Mouse (Mus musculus) ES-E14 (cell line): ENCODE measurements around the gene Slc35e2. TPM values are rescaled to one million over a fixed set of nuclear protein-coding genes. Genes with fewer than 3 reads are reported as not detected.
A peak's percentile ranks its signal among the peaks of the same experiment; 100 is the strongest.
"Not testable (repeated sequence)": the region's sequence is repeated elsewhere in the genome, so short reads cannot be mapped to it uniquely, and the experiment has no call there.

Experiments
- DNase-seq: peaks from one replicate; pipeline ENCODE4 v3.0.0-alpha.2; 2013; ENCODE audit warnings: low read depth, low spot score
- H3K27ac ChIP-seq: 2 replicates; pipeline ENCODE4 v1.5.1; 2012; ENCODE audit warnings: low read depth, mild to moderate bottlenecking, low read length, moderate library complexity, mixed read lengths; ENCODE audit not compliant: poor library complexity, insufficient read depth, severe bottlenecking
- H3K36me3 ChIP-seq: 2 replicates; pipeline ENCODE4 v1.6.1; 2012; ENCODE audit warnings: mild to moderate bottlenecking, low read length, moderate library complexity, mixed read lengths; ENCODE audit not compliant: control insufficient read depth, poor library complexity, insufficient read depth, severe bottlenecking
- H3K4me1 ChIP-seq, 2 experiments: fragments of 150-350 bp in 1 of 2; sonication (generic) in 1 of 2; 2 replicates each; pipeline ENCODE4 v1.6.1; 2012; ENCODE audit warnings: low read length in 2 of 2, mild to moderate bottlenecking in 1 of 2, mixed read lengths in 1 of 2; ENCODE audit not compliant: control insufficient read depth in 2 of 2, insufficient read depth in 2 of 2, poor library complexity in 1 of 2
- H3K4me3 ChIP-seq, 2 experiments: fragments of 150-350 bp in 1 of 2; sonication (generic) in 1 of 2; 2 replicates each; pipeline ENCODE4 v1.5.1; 2012; ENCODE audit warnings: low read length in 2 of 2, low read depth in 1 of 2, mild to moderate bottlenecking in 1 of 2, mixed read lengths in 1 of 2; ENCODE audit not compliant: insufficient read depth in 1 of 2, poor library complexity in 1 of 2, severe bottlenecking in 1 of 2
- H3K9ac ChIP-seq: 2 replicates; pipeline ENCODE4 v1.6.1; 2012; ENCODE audit warnings: low read depth, mild to moderate bottlenecking, low read length, mixed read lengths; ENCODE audit not compliant: poor library complexity, insufficient read depth, severe bottlenecking
- H3K9me3 ChIP-seq: fragments of 150-350 bp; sonication (generic); 2 replicates; pipeline ENCODE4 v1.6.1; 2012; ENCODE audit warnings: low read depth, mild to moderate bottlenecking, low read length; ENCODE audit not compliant: control insufficient read depth, insufficient read depth
- CHD2 ChIP-seq: IDR thresholded peaks from 2 replicates; pipeline ENCODE4 v1.6.1; 2014; ENCODE audit warnings: mild to moderate bottlenecking, low read depth, low read length, inconsistent platforms
- HCFC1 ChIP-seq: IDR thresholded peaks from 2 replicates; pipeline ENCODE4 v1.6.1; 2012; ENCODE audit warnings: low read length, inconsistent platforms, borderline replicate concordance; ENCODE audit not compliant: insufficient read depth
- MAFK ChIP-seq: IDR thresholded peaks from 2 replicates; pipeline ENCODE4 v1.6.1; 2014; ENCODE audit warnings: mild to moderate bottlenecking, low read depth, low read length, inconsistent platforms; ENCODE audit not compliant: insufficient read depth
- ZC3H11A ChIP-seq: IDR thresholded peaks from 2 replicates; pipeline ENCODE4 v1.6.1; 2012; ENCODE audit warnings: low read depth, mild to moderate bottlenecking, inconsistent platforms, low read length, borderline replicate concordance
- ZNF384 ChIP-seq: IDR thresholded peaks from 2 replicates; pipeline ENCODE4 v1.6.1; 2012; ENCODE audit warnings: low read depth, low read length, inconsistent platforms
- in situ Hi-C, 2 experiments: fragments of 600-800 bp; cut with MboI; formaldehyde crosslinking; loops; one replicate each; pipeline ENCODE4 v1.15.1; 2025; ENCODE audit warnings: low sequenced_read_pairs in 2 of 2, inconsistent platforms in 1 of 2; ENCODE audit not compliant: unreplicated experiment in 2 of 2
- total RNA-seq: library from RNA; depleted of rRNA; stranded (reverse); fragments of 300-350 nt; gene quantifications from 2 replicates; pipeline ENCODE4 v1.2.3, GENCODE M21; 2012

The Slc35e2 gene
- total RNA-seq, 1 experiment, result 25.5 TPM

DNA sequence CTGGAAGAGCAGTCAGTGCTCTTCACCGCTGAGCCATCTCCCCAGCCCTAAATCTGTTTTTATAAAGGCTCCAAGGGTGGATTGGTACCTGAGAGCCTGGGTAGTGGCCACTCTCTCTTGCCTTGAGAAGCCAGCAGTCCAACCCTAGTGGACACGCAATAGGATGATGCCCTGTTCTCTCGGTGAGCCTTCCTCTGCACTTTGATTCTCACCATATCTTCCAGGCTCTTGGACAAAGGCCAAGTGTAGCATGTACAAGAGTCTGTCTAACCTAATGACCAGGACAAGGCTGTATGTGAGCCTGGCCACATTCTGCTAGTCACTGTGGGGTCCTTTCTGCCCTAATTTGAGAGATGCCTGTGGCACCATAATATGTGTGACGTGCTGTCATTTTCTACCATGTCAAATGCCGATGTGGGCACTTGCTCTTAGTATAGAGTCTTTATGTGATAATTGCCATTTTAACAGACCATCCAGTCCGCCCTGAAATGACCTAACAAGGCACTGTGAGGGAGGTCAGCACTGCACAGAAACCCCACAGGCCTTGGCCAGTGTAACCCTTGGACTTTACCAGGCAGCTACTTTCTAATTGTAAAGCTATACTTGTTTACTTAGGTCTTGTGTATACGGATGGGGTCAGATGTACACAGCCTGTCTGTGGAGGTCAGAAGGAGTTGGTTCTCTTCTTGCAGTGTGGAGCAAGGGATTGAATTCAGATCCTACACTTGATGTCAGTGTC, 32.4 kb upstream of the Slc35e2 start:
- Histone ChIP-seq H3K36me3 (no peaks in the 10 kb centered on the region), H3K4me1 (peaks cover 6 to 17% of the 10 kb centered on the region in 2 experiments; a peak in 2 of 4 replicates), H3K27ac (no peak overlapping the region), H3K4me3 (no peak overlapping the region), H3K9me3 (no peaks in the 10 kb centered on the region), H3K9ac (no peak overlapping the region)
- in situ Hi-C loops, result no loop called here
- DNase-seq, result no peak
- no peak for TF ChIP-seq MAFK
- no peak for TF ChIP-seq HCFC1
- no peak for TF ChIP-seq ZC3H11A
- TF ChIP-seq CHD2, result no peak
- no peak for TF ChIP-seq ZNF384

DNA sequence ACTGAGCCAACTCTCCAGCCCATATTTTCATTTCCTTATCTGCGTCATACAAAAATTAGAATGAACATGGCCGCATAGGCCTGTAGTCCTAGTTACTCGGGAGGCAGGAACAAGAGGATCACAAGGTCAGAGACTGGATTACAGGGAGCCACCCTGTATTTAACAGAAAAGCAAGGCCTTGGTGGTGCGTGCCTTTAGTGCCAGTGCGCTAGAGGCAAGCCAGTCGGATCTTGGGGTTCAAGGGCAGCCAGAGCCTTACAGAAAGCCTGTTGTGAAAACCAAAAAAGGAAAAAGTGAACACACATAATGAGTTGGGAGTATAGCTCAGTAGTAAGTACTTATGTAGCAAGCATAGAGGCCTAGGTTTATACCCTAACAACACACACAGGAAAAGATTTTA, 31.4 kb upstream of the Slc35e2 start:
- Histone ChIP-seq H3K36me3 (no peaks in the 10 kb centered on the region), H3K9me3 (no peaks in the 10 kb centered on the region), H3K9ac (peak overlapping the region; percentile 31; the same call in 1 of the 2 replicates), H3K4me1 (peaks cover 5 to 16% of the 10 kb centered on the region in 2 experiments; a peak in 2 of 4 replicates), H3K27ac (no peak overlapping the region), H3K4me3 (no peak overlapping the region)
- in situ Hi-C loops, result no loop called here
- TF ChIP-seq CHD2 (no peak), ZC3H11A (no peak), ZNF384 (no peak), HCFC1 (no peak), MAFK (no peak)
- DNase-seq, result no peak

DNA sequence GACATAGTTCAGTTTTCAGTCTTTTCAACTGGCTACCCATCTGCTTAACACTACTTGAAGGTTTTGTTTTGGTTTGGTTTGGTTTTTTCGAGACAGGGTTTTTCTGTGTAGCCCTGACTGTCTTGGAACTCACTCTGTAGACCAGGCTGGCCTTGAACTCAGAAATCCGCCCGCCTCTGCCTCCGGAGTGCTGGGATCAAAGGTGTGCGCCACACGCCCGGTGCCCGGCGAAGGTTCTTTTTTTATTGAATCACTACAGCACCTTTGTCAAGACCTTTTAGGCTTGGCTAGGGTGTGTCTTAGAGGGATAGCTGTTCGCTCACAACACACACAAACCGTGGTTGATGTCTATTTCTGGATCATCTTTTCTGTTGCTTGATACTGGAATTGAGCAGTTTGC, 30.9 kb upstream of the Slc35e2 start:
- H3K36me3 ChIP-seq, H3K4me3 ChIP-seq, in situ Hi-C loops, H3K9me3 ChIP-seq, DNase-seq, H3K9ac ChIP-seq: not testable (repeated sequence)
- H3K27ac ChIP-seq, result peak overlapping the region; percentile 2; the same call in 1 of the 2 replicates
- H3K4me1 ChIP-seq, result peaks cover 4 to 18% of the 10 kb centered on the region in 2 experiments; a peak in 2 of 4 replicates

DNA sequence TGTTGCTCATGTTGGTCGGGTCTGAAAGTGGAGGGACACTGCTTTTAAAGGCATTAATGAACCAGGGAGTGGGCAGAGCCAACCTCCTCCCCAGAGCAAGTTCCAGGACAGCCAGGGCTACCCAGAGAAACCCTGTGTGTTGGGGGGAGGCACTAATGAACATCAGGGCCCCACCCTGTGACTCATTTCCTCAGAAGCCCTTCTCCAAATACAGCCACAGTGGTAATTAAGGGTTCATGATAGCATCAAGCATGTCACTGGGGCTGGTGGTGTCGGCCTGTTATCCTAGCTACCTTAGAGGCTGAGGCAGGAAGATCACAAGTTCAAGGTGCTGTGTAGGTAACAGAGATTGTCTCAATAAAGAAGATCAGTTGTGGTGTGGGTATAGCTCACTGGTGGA, 29.8 kb upstream of the Slc35e2 start:
- no peak overlapping the region for H3K4me3 ChIP-seq
- no peak for DNase-seq
- H3K36me3 ChIP-seq, result no peaks in the 10 kb centered on the region
- no peak overlapping the region for H3K9ac ChIP-seq
- no peak overlapping the region for H3K27ac ChIP-seq
- H3K4me1 ChIP-seq, result peaks cover 4 to 17% of the 10 kb centered on the region in 2 experiments; a peak in 3 of 4 replicates
- TF ChIP-seq CHD2, result no peak
- no peak for TF ChIP-seq HCFC1
- no peak for TF ChIP-seq ZC3H11A
- TF ChIP-seq ZNF384, result no peak
- no peak for TF ChIP-seq MAFK
- in situ Hi-C loops, result no loop called here
- H3K9me3 ChIP-seq, result no peaks in the 10 kb centered on the region

DNA sequence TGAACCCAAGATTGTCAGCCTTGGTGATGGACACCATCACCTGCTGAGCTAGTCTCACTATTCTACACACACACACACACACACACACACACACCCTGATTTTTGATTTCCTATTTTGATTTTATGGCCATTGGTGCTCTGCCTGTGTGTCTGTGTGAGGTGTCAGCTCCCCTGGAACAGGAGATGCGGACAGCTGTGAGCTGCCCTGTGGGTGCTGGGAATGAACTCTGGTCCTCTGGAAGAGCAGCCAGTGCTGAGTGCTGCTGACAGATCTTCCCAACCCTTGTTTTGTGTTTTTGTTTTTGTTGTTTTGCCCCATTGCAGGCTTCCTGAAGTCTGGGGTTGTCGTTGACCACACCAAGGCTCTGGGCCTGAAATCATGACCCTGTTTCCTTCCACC, 28.1 kb upstream of the Slc35e2 start:
- no peak for TF ChIP-seq CHD2
- TF ChIP-seq ZC3H11A, result no peak
- TF ChIP-seq ZNF384, result no peak
- no peak for TF ChIP-seq HCFC1
- no peak for TF ChIP-seq MAFK
- Histone ChIP-seq H3K27ac (no peak overlapping the region), H3K9me3 (no peaks in the 10 kb centered on the region), H3K4me3 (no peak overlapping the region), H3K9ac (no peak overlapping the region), H3K36me3 (peaks cover 11% of the 10 kb centered on the region), H3K4me1 (peaks cover 4 to 16% of the 10 kb centered on the region in 2 experiments; a peak in 3 of 4 replicates)
- DNase-seq, result no peak
- in situ Hi-C loops, result no loop called here
